Mouse (Mus musculus) liver, embryonic 14.5 days (tissue): ENCODE measurements around the gene Cpne7. TPM values are rescaled to one million over a fixed set of nuclear protein-coding genes. Genes with fewer than 3 reads are reported as not detected.

Experiments
- ATAC-seq: fragments of 200-750 bp; cut with Nextera tagmentation; 2 replicates; pipeline ENCODE4 v1.8.0; 2017; ENCODE audit warnings: moderate number of reproducible peaks, mild to moderate bottlenecking, moderate library complexity; ENCODE audit not compliant: insufficient read depth
- DNase-seq, 3 experiments: peaks; one replicate each; pipeline ENCODE4 v3.0.0-alpha.2; 2012 to 2013; ENCODE audit warnings: low read depth in 3 of 3, low spot score in 3 of 3
- H3K27ac ChIP-seq: fragments of 300-500 bp; sonication (generic); 2 replicates; pipeline ENCODE4 v1.5.1; 2014; ENCODE audit warnings: moderate library complexity, mild to moderate bottlenecking, control low read depth, inconsistent platforms
- H3K27me3 ChIP-seq: fragments of 300-500 bp; sonication (generic); 2 replicates; pipeline ENCODE4 v1.6.1; 2014; ENCODE audit warnings: mild to moderate bottlenecking, low read length, moderate library complexity; ENCODE audit not compliant: control insufficient read depth, insufficient read depth
- H3K36me3 ChIP-seq: fragments of 300-500 bp; sonication (generic); replicated peaks from 2 replicates; pipeline ENCODE4 v1.6.1; 2014; ENCODE audit warnings: low read depth; ENCODE audit not compliant: control insufficient read depth, insufficient read depth
- H3K4me1 ChIP-seq, 2 experiments: fragments of 200-500 bp in 1 of 2; fragments of 300-500 bp in 1 of 2; sonication (generic) in 1 of 2; replicated peaks; 2 replicates each; pipeline ENCODE4 v1.6.1; 2012 to 2014; ENCODE audit warnings: antibody characterized with exemption in 1 of 2, inconsistent platforms in 1 of 2, low read length in 1 of 2; ENCODE audit not compliant: control insufficient read depth in 2 of 2, insufficient read depth in 2 of 2
- H3K4me2 ChIP-seq: fragments of 300-500 bp; sonication (generic); 2 replicates; pipeline ENCODE4 v1.6.1; 2014; ENCODE audit warnings: low read depth, mild to moderate bottlenecking, control low read depth, moderate library complexity
- H3K4me3 ChIP-seq, 2 experiments: fragments of 200-500 bp in 1 of 2; fragments of 300-500 bp in 1 of 2; sonication (generic) in 1 of 2; 2 replicates each; pipeline ENCODE4 v1.5.1; 2012 to 2014; ENCODE audit warnings: low read depth in 2 of 2, low read length in 2 of 2, mild to moderate bottlenecking in 2 of 2, control low read depth in 1 of 2, inconsistent platforms in 1 of 2, moderate library complexity in 1 of 2; ENCODE audit not compliant: insufficient read depth in 1 of 2
- H3K9ac ChIP-seq: fragments of 300-500 bp; sonication (generic); replicated peaks from 2 replicates; pipeline ENCODE4 v1.6.1; 2014; ENCODE audit warnings: mild to moderate bottlenecking, control low read depth, moderate library complexity
- H3K9me3 ChIP-seq: fragments of 300-500 bp; sonication (generic); 2 replicates; pipeline ENCODE4 v1.6.1; 2016; ENCODE audit warnings: low read length, mixed read lengths; ENCODE audit not compliant: control insufficient read depth
- CTCF ChIP-seq: IDR thresholded peaks from 2 replicates; pipeline ENCODE4 v1.5.1; 2016; ENCODE audit warnings: antibody characterized with exemption, low read depth, control low read depth
- EP300 ChIP-seq: IDR thresholded peaks from 2 replicates; pipeline ENCODE4 v1.6.1; 2016; ENCODE audit warnings: antibody characterized with exemption, low read depth
- WGBS: fragments of 180-500 bp; shearing (Covaris S2); extraction: QIAGEN DNeasy Blood & Tissue Kit; methylation state at CpG from one replicate; pipeline ENCODE4 v1.1.7; 2014; ENCODE audit not compliant: insufficient replicate concordance; 5-methylcytosine and 5-hydroxymethylcytosine counted together
- polyA plus RNA-seq, 2 experiments: library from polyadenylated mRNA; depleted of rRNA in 1 of 2; stranded (reverse) in 1 of 2; unstranded in 1 of 2; fragments of >200 nt; fragmentation: Nextera tagmentation in 1 of 2; extraction: Ambion mirVana in 1 of 2; gene quantifications; 2 replicates each; pipeline versions ENCODE4 v1.2.1 to v1.2.3; 2012 to 2014

Cpne7 gene
- polyA plus RNA-seq, 2 experiments = 0.65 to 1.9 TPM

GRCm38 (mm10) chr8:123112892-123113291, 4.3 kb upstream of the Cpne7 start:
- DNase-seq = no peak
- Histone ChIP-seq H3K4me1 (peaks cover 7 to 30% of the 10 kb centered on the region in 2 experiments; a peak in 3 of 4 replicates), H3K4me3 (no peak overlapping the region), H3K27me3 (peaks cover 21% of the 10 kb centered on the region), H3K27ac (no peak overlapping the region), H3K4me2 (no peak overlapping the region), H3K9me3 (no peaks in the 10 kb centered on the region), H3K36me3 (no peaks in the 10 kb centered on the region), H3K9ac (no peak overlapping the region)
- TF ChIP-seq EP300 (no peak), CTCF (no peak)
- 65% methylated on average over 9 of the region's 9 CpGs for WGBS
- no peak for ATAC-seq

GRCm38 (mm10) chr8:123113908-123114469, 3.2 kb upstream of the Cpne7 start:
- ATAC-seq (no peak), DNase-seq (no peak)
- Histone ChIP-seq H3K4me2 (no peak overlapping the region), H3K9me3 (no peaks in the 10 kb centered on the region), H3K4me3 (no peak overlapping the region), H3K27me3 (peaks cover 26% of the 10 kb centered on the region), H3K27ac (no peak overlapping the region), H3K4me1 (peaks cover 7 to 41% of the 10 kb centered on the region in 2 experiments; a peak in 3 of 4 replicates), H3K9ac (no peak overlapping the region), H3K36me3 (no peaks in the 10 kb centered on the region)
- WGBS = 9% methylated on average over 2 of the region's 2 CpGs
- TF ChIP-seq CTCF (no peak), EP300 (no peak)

- TF ChIP-seq EP300 (no peak), CTCF (no peak)
- 8% methylated on average over 3 of the region's 3 CpGs for WGBS
- no peak overlapping the region for H3K4me2 ChIP-seq
- ATAC-seq (peak; percentile 27; the same call in 1 of the 2 replicates), DNase-seq (no peak)
- H3K4me1 ChIP-seq = peaks cover 7 to 41% of the 10 kb centered on the region in 2 experiments; a peak in 3 of 4 replicates
- no peaks in the 10 kb centered on the region for H3K36me3 ChIP-seq
- peaks cover 30% of the 10 kb centered on the region for H3K27me3 ChIP-seq
- H3K27ac ChIP-seq = no peak overlapping the region
- no peak overlapping the region for H3K4me3 ChIP-seq
- H3K9me3 ChIP-seq = no peaks in the 10 kb centered on the region
- H3K9ac ChIP-seq = no peak overlapping the region
Observed at GRCm38 (mm10) chr8:123114644-123115043, 2.5 kb upstream of the Cpne7 start.

DNA sequence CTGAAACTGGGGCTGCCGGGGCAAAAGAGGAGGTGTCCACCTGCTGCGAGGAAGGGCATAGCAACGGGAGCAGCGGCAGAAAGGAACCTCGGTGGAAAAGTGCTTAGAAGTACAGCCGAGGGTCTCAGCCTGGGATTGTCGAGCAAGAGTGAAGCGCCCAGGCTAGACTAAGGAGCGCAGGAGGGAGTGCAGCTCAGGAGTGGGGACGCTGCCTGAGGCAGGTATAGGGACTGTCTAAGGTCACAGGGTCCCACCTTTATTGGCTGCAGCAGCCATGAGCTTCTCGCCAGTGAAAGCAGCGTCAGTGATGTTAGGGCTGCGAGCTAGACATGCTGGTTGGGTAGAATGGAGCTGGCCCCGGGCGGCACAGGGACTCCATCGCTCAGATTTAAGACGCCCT, 570 bp downstream of the Cpne7 start:
- no peak for ATAC-seq
- DNase-seq = no peak
- Histone ChIP-seq H3K4me1 (peaks cover 7 to 38% of the 10 kb centered on the region in 2 experiments; a peak in 3 of 4 replicates), H3K27me3 (peaks cover 30% of the 10 kb centered on the region), H3K9me3 (no peaks in the 10 kb centered on the region), H3K27ac (no peak overlapping the region), H3K4me3 (peak overlapping the region; percentile 18 to 54; a peak in 3 of 4 replicates), H3K4me2 (peak overlapping the region; percentile 84), H3K36me3 (no peaks in the 10 kb centered on the region), H3K9ac (no peak overlapping the region)
- TF ChIP-seq EP300 (no peak), CTCF (no peak)
- WGBS = 3% methylated on average over 17 of the region's 17 CpGs

DNA sequence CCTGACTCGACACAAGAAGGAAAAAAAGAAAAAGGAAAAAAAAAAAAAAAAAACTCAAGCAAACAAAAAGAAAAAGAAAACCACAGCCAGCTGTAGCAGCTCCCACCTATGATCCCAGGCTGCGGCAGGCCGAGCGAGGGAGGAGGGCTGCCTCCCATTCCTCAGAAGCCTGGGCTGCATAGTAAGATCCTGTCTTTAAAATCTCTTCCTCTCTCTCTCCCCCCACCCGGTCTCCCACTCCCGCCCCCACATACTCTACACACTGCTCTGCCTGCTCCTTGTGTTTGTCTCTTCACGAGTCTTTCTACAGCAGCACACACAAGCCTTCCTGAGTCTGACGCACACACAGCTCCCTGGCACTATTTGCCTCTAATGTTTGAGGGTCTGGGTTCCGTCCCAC, 4.9 kb downstream of the Cpne7 start:
- Histone ChIP-seq H3K9me3 (no peaks in the 10 kb centered on the region), H3K9ac (no peak overlapping the region), H3K27ac (no peak overlapping the region), H3K4me1 (peaks cover 1 to 19% of the 10 kb centered on the region in 2 experiments; a peak in 3 of 4 replicates), H3K4me3 (no peak overlapping the region), H3K4me2 (no peak overlapping the region), H3K27me3 (peaks cover 18% of the 10 kb centered on the region), H3K36me3 (no peaks in the 10 kb centered on the region)
- TF ChIP-seq EP300 (no peak), CTCF (no peak)
- ATAC-seq = no peak
- 62% methylated on average over 9 of the region's 9 CpGs for WGBS
- DNase-seq = no peak
